Mouse (Mus musculus) MEL (cell line): ENCODE data around the gene Ccnd1. TPM values are rescaled to one million over a fixed set of nuclear protein-coding genes. Genes with fewer than 3 reads are reported as not detected.

Experiments
- DNase-seq: peaks from one replicate; pipeline ENCODE4 v3.0.0; 2011; ENCODE audit warnings: low read depth, low spot score
- H3K27ac ChIP-seq: 2 replicates; pipeline ENCODE4 v1.5.1; 2012; ENCODE audit warnings: low read depth, mild to moderate bottlenecking, control low read depth, low read length, moderate library complexity; ENCODE audit not compliant: control insufficient read depth
- H3K27me3 ChIP-seq, 2 experiments: fragments of 150-350 bp in 1 of 2; sonication (generic) in 1 of 2; 2 replicates each; pipeline ENCODE4 v1.6.1; 2012; ENCODE audit warnings: low read length in 2 of 2, mild to moderate bottlenecking in 2 of 2, improper control_type of control experiment in 1 of 2, moderate library complexity in 1 of 2; ENCODE audit not compliant: insufficient read depth in 2 of 2, control insufficient read depth in 1 of 2
- H3K36me3 ChIP-seq, 2 experiments: 2 replicates each; pipeline ENCODE4 v1.6.1; 2012 to 2014; ENCODE audit warnings: low read length in 2 of 2, improper control_type of control experiment in 1 of 2, inconsistent platforms in 1 of 2, mild to moderate bottlenecking in 1 of 2; ENCODE audit not compliant: insufficient read depth in 2 of 2, control insufficient read depth in 1 of 2
- H3K4me1 ChIP-seq, 2 experiments: fragments of 150-350 bp in 1 of 2; sonication (generic) in 1 of 2; 2 replicates each; pipeline ENCODE4 v1.6.1; 2012; ENCODE audit warnings: low read length in 2 of 2, improper control_type of control experiment in 1 of 2, mild to moderate bottlenecking in 1 of 2; ENCODE audit not compliant: insufficient read depth in 2 of 2, control insufficient read depth in 1 of 2
- H3K4me3 ChIP-seq, 2 experiments: fragments of 150-350 bp in 1 of 2; sonication (generic) in 1 of 2; 2 replicates each; pipeline ENCODE4 v1.5.1; 2012; ENCODE audit warnings: low read depth in 2 of 2, low read length in 2 of 2, mild to moderate bottlenecking in 2 of 2, moderate library complexity in 2 of 2, control low read depth in 1 of 2, improper control_type of control experiment in 1 of 2; ENCODE audit not compliant: control insufficient read depth in 1 of 2, insufficient read depth in 1 of 2
- H3K79me2 ChIP-seq: 2 replicates; pipeline ENCODE4 v1.6.1; 2012; ENCODE audit warnings: mild to moderate bottlenecking, low read length, moderate library complexity; ENCODE audit not compliant: control insufficient read depth, poor library complexity, insufficient read depth
- H3K9ac ChIP-seq: 2 replicates; pipeline ENCODE4 v1.6.1; 2012; ENCODE audit warnings: low read depth, mild to moderate bottlenecking, control low read depth, low read length, moderate library complexity; ENCODE audit not compliant: control insufficient read depth, poor library complexity, severe bottlenecking
- H3K9me3 ChIP-seq: fragments of 150-350 bp; sonication (generic); replicated peaks from 2 replicates; pipeline ENCODE4 v1.6.1; 2012; ENCODE audit warnings: mild to moderate bottlenecking, low read length, improper control_type of control experiment, moderate library complexity; ENCODE audit not compliant: insufficient read depth
- CHD1 ChIP-seq: IDR thresholded peaks from 2 replicates; pipeline ENCODE4 v1.6.1; 2012; ENCODE audit warnings: low read depth, mild to moderate bottlenecking, inconsistent platforms, low read length, improper control_type of control experiment
- CHD2 ChIP-seq: IDR thresholded peaks from 2 replicates; pipeline ENCODE4 v1.6.1; 2011; ENCODE audit warnings: low read length, improper control_type of control experiment
- CTCF ChIP-seq, 3 experiments: IDR thresholded peaks in 2 of 3; conservative IDR thresholded peaks in 1 of 3; 2 replicates each; pipeline ENCODE4 v1.5.1; 2011 to 2012; ENCODE audit warnings: low read length in 3 of 3, low read depth in 2 of 3, mild to moderate bottlenecking in 2 of 3, improper control_type of control experiment in 1 of 3, inconsistent platforms in 1 of 3, mixed read lengths in 1 of 3, moderate library complexity in 1 of 3; ENCODE audit not compliant: control insufficient read depth in 1 of 3, insufficient read depth in 1 of 3, poor library complexity in 1 of 3, severe bottlenecking in 1 of 3
- ELF1 ChIP-seq: IDR thresholded peaks from 2 replicates; pipeline ENCODE4 v1.6.1; 2014; ENCODE audit warnings: low read depth, mild to moderate bottlenecking, inconsistent platforms, low read length, improper control_type of control experiment, moderate library complexity
- EP300 ChIP-seq, 2 experiments: IDR thresholded peaks; 2 replicates each; pipeline ENCODE4 v1.6.1; 2011; ENCODE audit warnings: improper control_type of control experiment in 2 of 2, low read length in 2 of 2, low read depth in 1 of 2, mild to moderate bottlenecking in 1 of 2
- ETS1 ChIP-seq: IDR thresholded peaks from 2 replicates; pipeline ENCODE4 v1.6.1; 2012; ENCODE audit warnings: low read depth, mild to moderate bottlenecking, inconsistent platforms, low read length, improper control_type of control experiment, moderate library complexity
- GABPA ChIP-seq: IDR thresholded peaks from 2 replicates; pipeline ENCODE4 v1.6.1; 2012; ENCODE audit warnings: low read depth, mild to moderate bottlenecking, inconsistent platforms, low read length, improper control_type of control experiment, moderate library complexity
- GATA1 ChIP-seq: IDR thresholded peaks from 2 replicates; pipeline ENCODE4 v1.6.1; 2011; ENCODE audit warnings: low read depth, low read length, improper control_type of control experiment
- HCFC1 ChIP-seq: IDR thresholded peaks from 2 replicates; pipeline ENCODE4 v1.6.1; 2012; ENCODE audit warnings: low read depth, mild to moderate bottlenecking, inconsistent platforms, low read length, improper control_type of control experiment, moderate library complexity
- JUND ChIP-seq: IDR thresholded peaks from 2 replicates; pipeline ENCODE4 v1.6.1; 2011; ENCODE audit warnings: low read depth, mild to moderate bottlenecking, improper control_type of control experiment, low read length
- KAT2A ChIP-seq: conservative IDR thresholded peaks from 2 replicates; pipeline ENCODE4 v1.6.1; 2012; ENCODE audit warnings: low read depth, low read length, improper control_type of control experiment, inconsistent platforms
- MAFK ChIP-seq: IDR thresholded peaks from 2 replicates; pipeline ENCODE4 v1.6.1; 2011; ENCODE audit warnings: low read depth, mild to moderate bottlenecking, low read length, improper control_type of control experiment, borderline replicate concordance
- MAX ChIP-seq: IDR thresholded peaks from 2 replicates; pipeline ENCODE4 v1.6.1; 2011; ENCODE audit warnings: low read length, improper control_type of control experiment
- MAZ ChIP-seq: IDR thresholded peaks from 2 replicates; pipeline ENCODE4 v1.6.1; 2012; ENCODE audit warnings: low read depth, mild to moderate bottlenecking, inconsistent platforms, low read length, improper control_type of control experiment
- MEF2A ChIP-seq: IDR thresholded peaks from 2 replicates; pipeline ENCODE4 v1.6.1; 2014; ENCODE audit warnings: low read depth, mild to moderate bottlenecking, inconsistent platforms, low read length, improper control_type of control experiment; ENCODE audit not compliant: poor library complexity, insufficient replicate concordance, severe bottlenecking; ENCODE audit errors: extremely low read depth
- MXI1 ChIP-seq: IDR thresholded peaks from 2 replicates; pipeline ENCODE4 v1.6.1; 2011; ENCODE audit warnings: mild to moderate bottlenecking, low read depth, low read length, improper control_type of control experiment
- MYB ChIP-seq: IDR thresholded peaks from 2 replicates; pipeline ENCODE4 v1.6.1; 2011; ENCODE audit warnings: mild to moderate bottlenecking, low read depth, low read length, improper control_type of control experiment
- MYC ChIP-seq: IDR thresholded peaks from 2 replicates; pipeline ENCODE4 v1.6.1; 2011; ENCODE audit warnings: low read depth, mild to moderate bottlenecking, low read length, improper control_type of control experiment, moderate library complexity
- NELFE ChIP-seq: IDR thresholded peaks from 2 replicates; pipeline ENCODE4 v1.6.1; 2011; ENCODE audit warnings: low read depth, low read length, improper control_type of control experiment
- NRF1 ChIP-seq: IDR thresholded peaks from 2 replicates; pipeline ENCODE4 v1.6.1; 2014; ENCODE audit warnings: low read depth, mild to moderate bottlenecking, inconsistent platforms, low read length, improper control_type of control experiment, moderate library complexity; ENCODE audit not compliant: poor library complexity, insufficient read depth, severe bottlenecking
- POLR2A ChIP-seq, 2 experiments: IDR thresholded peaks; 2 replicates each; pipeline ENCODE4 v1.6.1; 2011 to 2012; ENCODE audit warnings: low read length in 2 of 2, mild to moderate bottlenecking in 2 of 2, control low read depth in 1 of 2, improper control_type of control experiment in 1 of 2, low read depth in 1 of 2, moderate library complexity in 1 of 2; ENCODE audit not compliant: control insufficient read depth in 1 of 2, insufficient read depth in 1 of 2, poor library complexity in 1 of 2
- POLR2AphosphoS5 ChIP-seq: IDR thresholded peaks from 2 replicates; pipeline ENCODE4 v1.6.1; 2012; ENCODE audit warnings: low read depth, borderline replicate concordance, mild to moderate bottlenecking, inconsistent platforms, low read length, moderate library complexity, mixed read lengths
- RAD21 ChIP-seq: IDR thresholded peaks from 2 replicates; pipeline ENCODE4 v1.6.1; 2011; ENCODE audit warnings: mild to moderate bottlenecking, low read depth, low read length, improper control_type of control experiment
- RCOR1 ChIP-seq: IDR thresholded peaks from 2 replicates; pipeline ENCODE4 v1.6.1; 2012; ENCODE audit warnings: low read depth, mild to moderate bottlenecking, inconsistent platforms, low read length, improper control_type of control experiment
- SIN3A ChIP-seq: IDR thresholded peaks from 2 replicates; pipeline ENCODE4 v1.6.1; 2012; ENCODE audit warnings: low read length, improper control_type of control experiment, inconsistent platforms
- SMC3 ChIP-seq: IDR thresholded peaks from 2 replicates; pipeline ENCODE4 v1.6.1; 2011; ENCODE audit warnings: low read depth, low read length, improper control_type of control experiment
- TAL1 ChIP-seq: IDR thresholded peaks from 2 replicates; pipeline ENCODE4 v1.6.1; 2012; ENCODE audit warnings: mild to moderate bottlenecking, inconsistent platforms, low read length, moderate library complexity, mixed read lengths
- TBP ChIP-seq: IDR thresholded peaks from 2 replicates; pipeline ENCODE4 v1.8.0; 2011; ENCODE audit warnings: low read depth, low read length, improper control_type of control experiment
- TCF12 ChIP-seq: IDR thresholded peaks from 2 replicates; pipeline ENCODE4 v1.6.1; 2014; ENCODE audit warnings: low read depth, mild to moderate bottlenecking, inconsistent platforms, low read length, improper control_type of control experiment, moderate library complexity
- UBTF ChIP-seq: IDR thresholded peaks from 2 replicates; pipeline ENCODE4 v1.6.1; 2012; ENCODE audit warnings: low read depth, mild to moderate bottlenecking, inconsistent platforms, low read length, improper control_type of control experiment, moderate library complexity, borderline replicate concordance; ENCODE audit not compliant: insufficient read depth
- USF2 ChIP-seq, 2 experiments: IDR thresholded peaks; 2 replicates each; pipeline ENCODE4 v1.6.1; 2011 to 2012; ENCODE audit warnings: improper control_type of control experiment in 2 of 2, low read length in 2 of 2, borderline replicate concordance in 1 of 2, inconsistent platforms in 1 of 2, low read depth in 1 of 2, mild to moderate bottlenecking in 1 of 2; ENCODE audit not compliant: insufficient read depth in 1 of 2
- ZC3H11A ChIP-seq: IDR thresholded peaks from 2 replicates; pipeline ENCODE4 v1.6.1; 2012; ENCODE audit warnings: low read depth, mild to moderate bottlenecking, inconsistent platforms, low read length, improper control_type of control experiment
- ZMIZ1 ChIP-seq: IDR thresholded peaks from 2 replicates; pipeline ENCODE4 v1.6.1; 2012; ENCODE audit warnings: low read depth, mild to moderate bottlenecking, inconsistent platforms, low read length, improper control_type of control experiment, moderate library complexity
- ZNF384 ChIP-seq: IDR thresholded peaks from 2 replicates; pipeline ENCODE4 v1.6.1; 2012; ENCODE audit warnings: low read depth, mild to moderate bottlenecking, inconsistent platforms, low read length, improper control_type of control experiment
- polyA plus RNA-seq, 2 experiments: library from polyadenylated mRNA; stranded (reverse) in 1 of 2; unstranded in 1 of 2; fragments of >175 nt in 1 of 2; fragments of >200 nt in 1 of 2; gene quantifications; 2 replicates each; pipeline versions ENCODE4 v1.2.1 to v1.2.4; 2012; ENCODE audit warnings: low replicate concordance in 2 of 2, low read depth in 1 of 2; ENCODE audit not compliant: insufficient read length in 2 of 2, insufficient read depth in 1 of 2, missing spikeins in 1 of 2
- total RNA-seq: library from RNA; depleted of rRNA; stranded (reverse); fragments of 300-350 nt; gene quantifications from 2 replicates; pipeline ENCODE4 v1.2.3, GENCODE M21; 2012

Ccnd1 gene
- total and polyA plus RNA-seq, 3 experiments: 0.08 to 0.38 TPM; not detected in 1

GRCm38 (mm10) chr7:144895305-144896111, 44.2 kb downstream of the Ccnd1 start:
- Histone ChIP-seq H3K27me3 (no peaks in the 10 kb centered on the region), H3K9ac (peak overlapping the region; percentile 79), H3K4me3 (peak overlapping the region; percentile 84 to 86), H3K79me2 (peaks cover 15% of the 10 kb centered on the region), H3K27ac (peak overlapping the region; percentile 73), H3K9me3 (no peaks in the 10 kb centered on the region), H3K4me1 (peaks cover 5 to 13% of the 10 kb centered on the region in 2 experiments; a peak in 2 of 4 replicates), H3K36me3 (peaks cover 0 to 9% of the 10 kb centered on the region in 2 experiments; a peak in 2 of 4 replicates)
- DNase-seq: peak; percentile 93
- peak; percentile 84 for TF ChIP-seq MYC
- 0 out of 2 replicates have a peak, but pooled peaks have one; percentile 33 for TF ChIP-seq TCF12
- TF ChIP-seq USF2 (IDR thresholded peaks at IDR 0.05; ENCODE audit: borderline replicate concordance in 1 of 2, insufficient read depth in 1 of 2, low read depth in 1 of 2, low read length in 2 of 2): no peak
- no peak for TF ChIP-seq MYB
- 0 out of 2 replicates have a peak, but pooled peaks have one; percentile 48 for TF ChIP-seq UBTF
- no peak for TF ChIP-seq NRF1
- peak; percentile 67; the same call in 1 of the 2 replicates for TF ChIP-seq MAZ
- no peak for TF ChIP-seq ZNF384
- TF ChIP-seq ZMIZ1: no peak; the same call in 1 of the 2 replicates
- no peak for TF ChIP-seq MAFK
- peak; percentile 88 for TF ChIP-seq MAX
- TF ChIP-seq SIN3A: peak; percentile 78
- 0 out of 2 replicates have a peak, but pooled peaks have one; percentile 43 for TF ChIP-seq TBP
- TF ChIP-seq CHD1: no peak; the same call in 1 of the 2 replicates
- TF ChIP-seq SMC3: peak; percentile 39
- TF ChIP-seq ZC3H11A: peak; percentile 20; the same call in 1 of the 2 replicates
- peak; percentile 94 for TF ChIP-seq MXI1
- TF ChIP-seq RAD21: peak; percentile 53
- TF ChIP-seq POLR2AphosphoS5: peak; percentile 37; the same call in 1 of the 2 replicates
- peak; percentile 77 for TF ChIP-seq HCFC1
- 0 out of 2 replicates have a peak, but pooled peaks have one; percentile 14 for TF ChIP-seq ETS1
- peak; percentile 58; the same call in 1 of the 2 replicates for TF ChIP-seq NELFE
- no peak for TF ChIP-seq GATA1
- TF ChIP-seq MEF2A: no peak
- TF ChIP-seq CTCF (IDR thresholded peaks at IDR 0.05 in 2 of 3, conservative IDR thresholded peaks at IDR 0.05 in 1 of 3; ENCODE audit: control insufficient read depth in 1 of 3, insufficient read depth in 1 of 3, low read depth in 2 of 3, low read length in 3 of 3, poor library complexity in 1 of 3, severe bottlenecking in 1 of 3): peak; percentile 51 to 84 (median 79)
- peak in 1 of 2 experiments; percentile 52; a peak in 1 of 4 replicates for TF ChIP-seq POLR2A (IDR thresholded peaks at IDR 0.05; ENCODE audit: control insufficient read depth in 1 of 2, insufficient read depth in 1 of 2, low read depth in 1 of 2, low read length in 2 of 2, poor library complexity in 1 of 2)
- TF ChIP-seq RCOR1: no peak
- TF ChIP-seq TAL1: no peak
- TF ChIP-seq KAT2A: no peak; the same call in 1 of the 2 replicates
- TF ChIP-seq JUND: no peak
- TF ChIP-seq EP300 (IDR thresholded peaks at IDR 0.05; ENCODE audit: low read depth in 1 of 2, low read length in 2 of 2): no peak
- no peak for TF ChIP-seq GABPA
- TF ChIP-seq CHD2: no peak
- TF ChIP-seq ELF1: peak; percentile 30; the same call in 1 of the 2 replicates
